In genomic region chr17:24850065-24850772, GRCm38 (mm10) we compare ENCODE assay signal across 7 mouse cellular contexts. TPM values are rescaled to one million over a fixed set of nuclear protein-coding genes. Genes with fewer than 3 reads are reported as not detected.
DNase-seq lines count a peak whose midpoint lies in the region; ATAC-seq lines count a peak whose summit lies in the region.

Gene Fahd1 (minus strand): TSS chr17:24850364.

- no peaks in the 10 kb centered on the region for H3K9me3 ChIP-seq in intestine, embryonic 15.5 days
- no peaks in the 10 kb centered on the region for H3K9me3 ChIP-seq in midbrain, embryonic 10.5 days (replicated peaks)

- no peaks in the 10 kb centered on the region for H3K27me3 ChIP-seq in intestine, embryonic 15.5 days (replicated peaks)
- H3K27me3 ChIP-seq in midbrain, embryonic 10.5 days (ENCODE audit: low read depth, poor library complexity, severe bottlenecking) = peaks cover 10% of the 10 kb centered on the region

- peak within 1 kb of the TSS; percentile 95 for H3K27ac ChIP-seq in intestine, embryonic 15.5 days
- peak within 1 kb of the TSS; percentile 92 for H3K27ac ChIP-seq in midbrain, embryonic 10.5 days (replicated peaks)

- intact Hi-C loops in gastrocnemius, postnatal 36 days (cut with DNase I) = loop anchor here (2.0 kb wide), 1 partner anchor 27 kb away; no protein-coding TSS in a partner anchor
- intact Hi-C loops in left cerebral cortex, postnatal 25 days (cut with DNase I) = no loop called here

- H3K4me1 ChIP-seq in intestine, embryonic 15.5 days (replicated peaks) = peaks cover 12% of the 10 kb centered on the region
- H3K4me1 ChIP-seq in midbrain, embryonic 10.5 days = peaks cover 30% of the 10 kb centered on the region

- DNase-seq in adrenal gland, adult 2 months = peak; percentile 97
- peak; percentile 94 for DNase-seq in embryo, embryonic 11.5 days (ENCODE audit: low read depth, low spot score)
- peak; percentile 93 to 95 for DNase-seq in gastrocnemius, postnatal 36 days
- DNase-seq in left cerebral cortex, postnatal 25 days (ENCODE audit: low spot score in 2 of 2) = peak; percentile 96 to 99
- peak; percentile 97 for DNase-seq in midbrain, embryonic 10.5 days (ENCODE audit: low spot score)
- DNase-seq in right cerebral cortex, postnatal 4 days = peak; percentile 87

- under 1% methylated on average over 58 of the region's 58 CpGs for WGBS in intestine, embryonic 15.5 days
- under 1% methylated on average over 58 of the region's 58 CpGs for WGBS in midbrain, embryonic 10.5 days

- peak within 1 kb of the TSS; percentile 90 for H3K4me3 ChIP-seq in intestine, embryonic 15.5 days (replicated peaks)
- peak within 1 kb of the TSS; percentile 77 for H3K4me3 ChIP-seq in midbrain, embryonic 10.5 days

- H3K4me2 ChIP-seq in intestine, embryonic 15.5 days (replicated peaks) = peak within 1 kb of the TSS; percentile 86

- peak; percentile 98 for ATAC-seq in intestine, embryonic 15.5 days

- peaks cover 8% of the 10 kb centered on the region; the same call in 1 of the 2 replicates for H3K36me3 ChIP-seq in intestine, embryonic 15.5 days
- H3K36me3 ChIP-seq in midbrain, embryonic 10.5 days = peaks cover 14% of the 10 kb centered on the region

- peak within 1 kb of the TSS; percentile 73 for H3K9ac ChIP-seq in intestine, embryonic 15.5 days

RNA-seq across cellular contexts. Expression of gene Fahd1, which starts in this region (rescaled TPM):
- 10 to 100 TPM; 25.4 to 43.4 TPM for total RNA-seq in adrenal gland, adult 2 months (2021)
- polyA plus RNA-seq in adrenal gland, adult 2 months (2012; rRNA removed) = 11.7 and 16.6 TPM in 2 replicates
- 10 to 100 TPM; 40.3 to 42.1 TPM for total RNA-seq in gastrocnemius, postnatal 36 days (2021)
- polyA plus RNA-seq in intestine, embryonic 15.5 days (2015; fragmentation: Nextera tagmentation; extraction: Ambion mirVana) = 77.1 and 77.6 TPM in 2 replicates
- 10 to 100 TPM; 17.6 to 20.9 TPM for total RNA-seq in left cerebral cortex, postnatal 25 days (2021)
- polyA plus RNA-seq in midbrain, embryonic 10.5 days (2016; fragmentation: Nextera tagmentation; extraction: Ambion mirVana) = 18.4 and 19.6 TPM in 2 replicates

Comparison
In these comparisons a context has a peak if more than half of its experiments do, and no peak if none do; other contexts are left out.
1. Peak in every context shown above with its lines: DNase-seq, ATAC-seq, H3K4me3 ChIP-seq and H3K27ac ChIP-seq.